Mouse (Mus musculus) yolk sac, embryonic 10.5 days (tissue): ENCODE data around the gene Lrrc17.
"Not testable (repeated sequence)": the region's sequence is repeated elsewhere in the genome, so short reads cannot be mapped to it uniquely, and the experiment has no call there.

ENCODE experiments used
- DNase-seq: peaks from one replicate; pipeline ENCODE4 v3.0.0-alpha.2; 2017; ENCODE audit warnings: low spot score

The Lrrc17 gene

DNA sequence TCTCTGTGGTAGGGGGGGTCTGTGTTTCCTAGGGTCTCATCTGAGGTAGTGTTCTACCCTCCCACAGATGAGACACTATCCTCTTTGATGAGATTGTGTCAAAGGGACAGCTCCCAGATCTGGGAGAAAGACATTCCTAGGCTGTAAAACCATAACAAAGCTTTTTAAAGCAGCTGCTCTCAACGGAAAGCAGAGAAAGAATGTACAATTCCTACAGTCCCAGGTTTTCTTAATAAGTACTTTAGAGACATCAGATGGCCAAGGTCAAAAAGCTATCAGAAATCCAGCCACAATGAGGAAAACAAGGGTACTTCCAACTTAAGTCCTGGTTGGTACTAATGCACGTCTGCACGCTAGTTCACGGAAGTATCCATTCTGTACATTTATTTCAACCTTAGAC lies 1.1 kb upstream of the Lrrc17 start:
- DNase-seq: no peak

DNA sequence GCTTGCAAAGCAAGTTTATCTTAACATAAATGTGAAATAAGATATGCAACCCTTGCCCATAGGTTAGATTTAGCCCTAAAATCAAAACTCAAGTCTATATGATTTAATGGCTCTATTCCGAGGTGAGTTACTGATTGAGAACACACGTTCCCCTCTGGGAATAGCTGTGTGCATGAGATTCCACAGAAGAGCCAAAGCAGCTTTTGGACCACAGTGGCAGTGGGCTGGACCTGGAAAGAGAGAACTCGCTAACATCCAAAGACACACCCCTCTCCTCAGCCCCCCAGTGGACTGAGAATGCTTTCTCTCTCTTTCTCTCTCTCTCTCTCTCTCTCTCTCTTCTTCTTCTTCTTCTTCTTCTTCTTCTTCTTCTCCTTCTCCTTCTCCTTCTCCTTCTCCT lies 1.5 kb downstream of the Lrrc17 start:
- DNase-seq: no peak

GRCm38 (mm10) chr5:21545227-21545626 lies 1.9 kb downstream of the Lrrc17 start:
- no peak for DNase-seq

DNA sequence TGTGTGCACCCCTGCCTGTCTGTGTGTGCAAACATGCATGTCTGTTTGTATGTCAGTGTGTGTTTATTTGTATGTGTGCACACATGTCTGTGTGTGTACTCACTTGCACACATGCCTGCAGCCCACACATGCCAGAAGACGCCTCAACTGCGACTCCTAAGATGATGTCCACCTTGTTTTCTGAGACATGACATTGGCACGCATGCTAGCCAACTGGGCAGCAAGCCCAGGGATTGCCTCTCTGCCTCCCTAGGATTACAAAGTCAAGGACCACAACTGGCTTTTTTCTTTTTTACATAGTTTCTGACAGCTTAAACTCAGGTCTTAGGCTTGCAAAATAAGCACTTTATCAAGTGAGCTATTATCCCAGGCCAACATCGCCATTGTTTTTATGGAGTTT lies 2.4 kb downstream of the Lrrc17 start:
- no peak for DNase-seq

DNA sequence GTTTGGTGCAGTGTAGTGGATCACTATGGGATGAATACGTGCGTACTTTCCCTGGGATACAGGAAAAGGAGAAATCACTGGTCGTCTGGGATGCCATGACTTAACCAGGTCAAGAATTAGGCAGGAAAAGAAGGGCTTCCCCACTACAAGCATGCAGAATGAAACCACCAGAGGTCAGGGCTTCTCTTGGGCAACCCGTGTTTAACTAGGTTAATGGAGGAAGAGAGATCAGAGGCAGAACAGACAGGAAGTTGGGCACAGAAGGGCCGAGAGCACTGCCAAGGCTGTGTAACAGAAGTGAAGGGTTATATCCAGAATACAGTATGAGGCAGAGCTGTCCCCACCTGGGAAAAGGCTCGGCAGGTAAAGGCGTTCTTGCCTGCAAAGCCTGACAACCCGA lies 3.6 kb downstream of the Lrrc17 start:
- no peak for DNase-seq

DNA sequence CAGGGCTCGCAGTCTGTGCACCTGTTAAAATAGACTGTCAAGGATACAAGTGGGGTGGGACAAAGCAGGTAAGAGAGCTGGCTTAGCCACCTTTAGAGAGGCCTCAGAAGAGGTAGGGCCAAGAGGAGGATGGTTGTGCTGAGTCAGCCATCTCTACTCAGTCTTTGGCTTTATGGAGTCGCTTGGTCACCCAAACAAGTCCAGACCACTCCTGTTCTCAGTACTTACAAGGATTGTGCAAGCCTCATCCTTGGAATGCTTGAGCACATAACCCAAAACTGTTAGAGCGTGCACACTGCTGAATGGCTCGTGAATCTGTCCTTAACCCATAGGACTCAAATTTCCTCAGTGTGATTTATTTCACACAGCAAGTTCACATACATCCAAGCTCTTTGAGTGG lies 10.3 kb downstream of the Lrrc17 start:
- no peak for DNase-seq

DNA sequence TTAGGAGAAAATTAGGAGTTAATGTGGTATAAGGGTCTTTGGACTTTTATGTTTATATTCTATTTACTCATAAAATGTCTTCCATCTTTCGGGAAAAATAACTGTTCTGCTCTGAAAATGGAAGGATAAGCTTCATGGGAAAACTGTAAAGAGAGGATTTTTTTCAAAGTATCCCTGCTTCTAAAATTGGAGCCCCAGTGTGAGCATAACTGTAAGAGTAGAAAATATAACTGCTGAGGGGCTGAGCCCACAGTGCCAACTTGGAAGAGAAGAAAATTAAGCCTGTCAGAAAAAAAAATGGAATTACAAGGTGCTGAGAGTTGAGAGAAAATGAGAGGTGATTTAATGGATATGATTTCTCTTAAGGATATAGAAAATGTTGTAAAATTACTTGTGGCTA lies 11.4 kb downstream of the Lrrc17 start:
- no peak for DNase-seq

GRCm38 (mm10) chr5:21556502-21556901 lies 13.1 kb downstream of the Lrrc17 start:
- no peak for DNase-seq

DNA sequence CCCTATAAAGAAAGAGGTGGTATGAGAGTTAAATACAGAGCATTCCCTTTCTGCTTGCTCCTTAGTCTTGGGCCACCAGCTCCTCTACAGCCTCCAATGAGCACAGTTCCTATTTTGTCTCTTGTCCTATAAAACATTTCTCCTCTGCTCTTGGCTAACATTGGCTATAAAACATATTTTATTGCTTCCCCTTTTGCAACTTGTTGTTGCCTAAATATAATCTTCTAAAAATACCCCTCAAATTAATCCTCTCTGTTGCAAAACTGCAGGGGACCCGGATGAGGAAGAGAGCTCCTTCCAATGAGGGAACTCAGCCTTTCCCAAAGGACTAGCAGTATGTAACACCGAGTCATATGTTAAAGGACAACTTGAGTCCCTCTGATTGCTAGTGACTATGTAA lies 20.6 kb downstream of the Lrrc17 start:
- no peak for DNase-seq

- DNase-seq: no peak
Measured at GRCm38 (mm10) chr5:21565392-21566065, 22.2 kb downstream of the Lrrc17 start.

DNA sequence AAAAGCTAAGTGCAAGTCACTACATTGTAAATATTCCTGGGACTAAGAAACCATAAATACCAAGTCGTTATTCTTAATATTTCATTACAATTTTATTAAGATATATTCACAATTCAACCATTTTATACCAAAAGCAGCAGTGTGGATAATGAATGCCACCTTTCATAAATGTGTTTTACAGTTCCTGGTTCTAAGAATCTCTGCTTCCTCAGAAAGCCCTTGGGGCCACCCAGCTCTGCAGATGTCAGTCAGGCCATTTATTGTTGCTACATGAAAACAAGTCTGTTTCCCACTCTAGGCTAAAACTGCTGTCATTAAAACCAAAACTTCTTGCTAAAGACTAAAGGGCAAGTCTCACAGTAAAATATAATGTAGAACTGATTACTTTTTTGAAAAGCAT lies 24.4 kb downstream of the Lrrc17 start:
- no peak for DNase-seq

GRCm38 (mm10) chr5:21572764-21573416 lies 29.5 kb downstream of the Lrrc17 start:
- no peak for DNase-seq

- no peak for DNase-seq
Measured at GRCm38 (mm10) chr5:21574386-21575209, 31.2 kb downstream of the Lrrc17 start.

- no peak for DNase-seq
Measured at GRCm38 (mm10) chr5:21575210-21575550, 31.8 kb downstream of the Lrrc17 start.

DNA sequence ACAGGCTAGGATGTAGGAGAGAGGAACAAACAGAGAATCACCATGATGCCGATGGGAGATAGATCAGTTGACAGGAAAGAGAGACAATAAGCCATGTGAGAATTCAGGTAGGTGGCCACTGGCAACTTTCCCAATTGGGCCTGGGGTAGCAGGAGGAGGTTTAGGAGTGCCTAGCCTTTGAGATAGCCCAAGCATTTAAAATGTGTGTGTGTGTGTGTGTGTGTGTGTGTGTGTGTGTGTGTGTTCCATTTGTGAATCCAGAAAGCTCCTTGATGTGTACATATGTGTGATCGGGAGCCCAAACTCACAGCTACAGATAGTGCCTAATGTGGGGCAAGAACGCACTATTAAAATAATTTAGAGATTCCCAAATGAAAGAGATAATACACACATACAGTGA lies 34.8 kb downstream of the Lrrc17 start:
- no peak for DNase-seq

DNA sequence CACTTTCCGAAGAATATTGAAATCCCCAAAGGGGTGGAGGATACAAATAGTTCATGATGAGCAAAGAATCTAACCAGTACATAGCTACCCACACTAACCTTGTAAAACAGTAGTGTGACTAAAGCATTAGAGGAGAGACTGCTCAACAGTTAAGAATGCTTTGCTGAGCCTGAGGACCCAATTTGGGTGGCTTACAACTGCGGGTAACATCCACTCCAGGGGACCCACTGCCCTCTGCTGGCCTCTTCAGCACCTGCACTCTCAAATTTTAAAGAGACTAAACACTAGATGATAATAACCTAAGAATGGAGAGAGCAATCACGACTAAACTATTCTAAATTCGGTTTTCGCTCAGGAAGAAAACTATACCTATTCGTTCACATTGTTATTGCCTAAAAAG lies 43.4 kb downstream of the Lrrc17 start:
- DNase-seq: peak; percentile 4

DNA sequence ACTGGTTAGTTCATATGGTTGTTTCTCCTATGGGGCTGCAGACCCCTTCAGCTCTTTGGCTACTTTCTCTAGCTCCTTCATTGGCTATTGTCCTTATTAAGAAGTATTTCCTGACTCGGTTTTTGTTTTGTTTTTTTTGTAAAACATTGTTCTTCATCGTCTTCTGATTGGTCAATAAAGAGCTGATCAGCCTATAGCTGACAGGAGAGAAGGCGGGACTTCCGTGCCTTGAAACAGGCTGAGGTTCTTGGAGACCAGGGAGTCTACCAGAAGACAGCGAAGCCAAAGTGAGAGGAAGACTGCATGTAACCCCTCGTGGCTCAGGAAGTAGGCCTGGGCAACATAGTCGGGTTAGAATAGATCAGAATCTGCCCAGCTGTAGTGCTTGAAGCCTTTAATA lies 44.3 kb downstream of the Lrrc17 start:
- DNase-seq: no peak

DNA sequence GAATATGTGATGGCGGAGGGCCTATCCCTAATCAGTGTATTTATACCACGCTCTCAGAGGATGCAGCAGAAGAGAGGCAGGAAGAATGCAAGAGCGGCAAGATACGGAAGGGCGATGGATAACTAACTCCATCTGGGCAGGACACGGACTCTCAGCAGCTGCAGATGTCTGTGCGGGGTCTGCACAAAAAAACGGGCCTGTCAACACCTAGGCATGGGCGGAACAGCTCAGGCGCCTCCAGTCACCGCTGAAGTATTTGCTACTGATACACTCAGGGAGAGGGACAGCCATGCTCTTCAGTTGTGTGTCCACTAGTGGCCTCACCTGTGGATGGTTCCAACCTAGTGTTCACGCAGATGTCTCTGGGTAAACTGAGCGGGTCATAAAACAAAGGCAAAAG lies 44.9 kb downstream of the Lrrc17 start:
- no peak for DNase-seq

GRCm38 (mm10) chr5:21592106-21592505 lies 48.7 kb downstream of the Lrrc17 start:
- DNase-seq: no peak

DNA sequence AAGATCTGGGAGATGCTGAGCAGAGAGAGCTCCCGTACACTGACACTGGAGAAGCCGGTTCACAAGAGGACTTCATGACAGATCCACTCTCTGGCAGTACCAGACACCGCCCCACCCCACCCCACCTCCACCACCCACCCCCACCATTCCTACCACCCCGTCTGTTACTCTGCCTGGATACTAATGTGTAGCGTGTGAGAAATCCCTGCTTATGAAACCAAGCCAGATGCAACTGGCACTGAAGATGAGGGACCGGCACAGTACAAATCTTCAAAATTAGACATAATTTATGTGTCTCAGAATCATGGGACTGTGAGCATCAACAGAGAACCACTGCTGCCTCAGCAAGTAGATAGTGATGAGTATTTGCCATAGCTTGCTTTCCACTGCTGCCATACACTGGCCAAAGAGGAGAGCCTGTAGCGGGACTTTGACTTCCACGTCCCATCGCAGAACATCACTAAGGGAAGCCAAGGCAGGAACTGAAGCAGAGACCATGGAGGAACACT lies 49.9 kb downstream of the Lrrc17 start:
- no peak for DNase-seq

GRCm38 (mm10) chr5:21599536-21599935 lies 56.2 kb downstream of the Lrrc17 start:
- not testable (repeated sequence) for DNase-seq

DNA sequence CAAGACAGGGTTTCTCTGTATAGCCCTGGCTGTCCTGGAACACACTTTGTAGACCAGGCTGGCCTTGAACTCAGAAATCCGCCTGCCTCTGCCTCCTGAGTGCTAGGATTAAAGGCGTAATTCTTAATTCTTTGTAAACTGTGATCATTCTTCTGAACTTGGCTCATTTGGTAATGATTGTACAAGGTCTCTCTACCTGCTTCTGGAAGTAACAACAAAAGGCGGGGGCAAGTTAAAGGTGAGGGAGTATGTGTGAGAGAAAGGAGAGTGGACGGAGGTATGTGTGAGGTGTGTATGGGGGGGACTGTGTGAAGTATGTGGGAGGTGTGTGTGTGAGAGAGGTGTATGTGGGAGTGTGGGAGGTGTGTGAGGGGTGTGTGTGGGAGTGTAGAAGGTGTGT lies 56.6 kb downstream of the Lrrc17 start:
- DNase-seq: no peak

- DNase-seq: no peak
Measured at GRCm38 (mm10) chr5:21605936-21606335, 62.6 kb downstream of the Lrrc17 start.
